Mouse (Mus musculus): ENCODE data around the gene Znrf3. TPM values are rescaled to one million over a fixed set of nuclear protein-coding genes. Genes with fewer than 3 reads are reported as not detected.
A peak's percentile ranks its signal among the peaks of the same experiment; 100 is the strongest.

Znrf3 gene
- polyA plus RNA-seq, 1 experiment from 2014 or later, result 8.1 TPM

- H3K4me3 ChIP-seq, result no peak overlapping the region
- H3K27ac ChIP-seq (replicated peaks), result no peak overlapping the region
- no peak overlapping the region for H3K4me2 ChIP-seq
- ATAC-seq (ENCODE audit: low read depth), result no peak
- H3K9me3 ChIP-seq, result no peaks in the 10 kb centered on the region
- H3K4me1 ChIP-seq (replicated peaks), result peaks cover 55% of the 10 kb centered on the region
- no peak overlapping the region for H3K9ac ChIP-seq
- no peaks in the 10 kb centered on the region for H3K36me3 ChIP-seq
- no peaks in the 10 kb centered on the region for H3K27me3 ChIP-seq
- WGBS, result 75% methylated on average over 2 of the region's 2 CpGs
These were observed 190.6 kb downstream of the Znrf3 start for GRCm38 (mm10) chr11:5254016-5254415.

DNA sequence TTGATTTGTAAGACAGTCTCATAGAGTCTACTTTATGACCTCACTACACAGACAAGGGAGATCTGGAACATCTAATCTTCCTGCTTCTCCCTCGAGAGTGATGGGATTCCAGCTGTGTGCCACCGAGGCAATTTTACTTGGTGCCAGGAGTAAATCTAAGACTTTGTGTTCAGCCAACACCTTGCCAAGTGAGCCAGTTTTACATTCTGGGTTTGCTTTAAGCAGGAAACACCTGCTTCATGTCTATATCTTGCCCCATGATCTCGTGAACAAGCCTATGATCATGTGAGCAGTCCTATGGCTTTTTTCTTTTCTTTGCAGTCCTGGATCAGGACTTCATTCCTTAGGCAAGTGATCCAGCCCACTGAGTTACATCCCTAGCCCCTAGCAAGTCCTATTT is 191.1 kb downstream of the Znrf3 start:
- Histone ChIP-seq H3K9ac (no peak overlapping the region), H3K27me3 (no peaks in the 10 kb centered on the region), H3K4me1 (replicated peaks) (peaks cover 58% of the 10 kb centered on the region), H3K4me3 (no peak overlapping the region), H3K9me3 (no peaks in the 10 kb centered on the region), H3K4me2 (no peak overlapping the region), H3K27ac (replicated peaks) (no peak overlapping the region), H3K36me3 (no peaks in the 10 kb centered on the region)
- no peak for ATAC-seq (ENCODE audit: low read depth)
- WGBS, result 52% methylated on average over 3 of the region's 3 CpGs

- no peak overlapping the region for H3K4me3 ChIP-seq
- peaks cover 61% of the 10 kb centered on the region for H3K4me1 ChIP-seq (replicated peaks)
- no peak for ATAC-seq (ENCODE audit: low read depth)
- H3K4me2 ChIP-seq, result no peak overlapping the region
- WGBS, result 83% methylated on average over 8 of the region's 8 CpGs
- H3K9ac ChIP-seq, result no peak overlapping the region
- no peaks in the 10 kb centered on the region for H3K27me3 ChIP-seq
- no peaks in the 10 kb centered on the region for H3K9me3 ChIP-seq
- H3K36me3 ChIP-seq, result no peaks in the 10 kb centered on the region
- no peak overlapping the region for H3K27ac ChIP-seq (replicated peaks)
These were observed 191.9 kb downstream of the Znrf3 start for GRCm38 (mm10) chr11:5252727-5253126.

DNA sequence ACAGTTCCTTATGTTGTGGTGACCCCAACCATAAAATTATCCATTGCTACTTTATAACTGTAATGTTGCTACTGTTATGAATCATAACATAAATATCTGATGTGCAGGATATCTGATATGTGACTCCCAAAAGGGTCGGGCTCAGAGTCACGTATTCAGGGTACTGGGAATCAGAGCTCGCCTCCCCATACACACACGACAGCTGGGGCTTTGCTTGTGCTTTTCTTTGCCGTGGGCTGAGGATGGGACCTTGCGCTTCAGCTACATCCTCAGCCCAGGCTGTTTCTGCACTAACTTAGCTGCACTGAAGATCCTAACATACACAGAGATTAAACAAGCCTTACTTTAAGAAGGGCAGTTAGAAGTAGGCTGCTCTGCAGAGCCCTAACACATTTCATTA is 193.5 kb downstream of the Znrf3 start:
- H3K36me3 ChIP-seq, result no peaks in the 10 kb centered on the region
- no peaks in the 10 kb centered on the region for H3K27me3 ChIP-seq
- H3K4me2 ChIP-seq, result no peak overlapping the region
- WGBS, result 61% methylated on average over 6 of the region's 6 CpGs
- ATAC-seq (ENCODE audit: low read depth), result no peak
- H3K27ac ChIP-seq (replicated peaks), result no peak overlapping the region
- H3K4me3 ChIP-seq, result no peak overlapping the region
- peaks cover 49% of the 10 kb centered on the region for H3K4me1 ChIP-seq (replicated peaks)
- H3K9me3 ChIP-seq, result no peaks in the 10 kb centered on the region
- H3K9ac ChIP-seq, result no peak overlapping the region

DNA sequence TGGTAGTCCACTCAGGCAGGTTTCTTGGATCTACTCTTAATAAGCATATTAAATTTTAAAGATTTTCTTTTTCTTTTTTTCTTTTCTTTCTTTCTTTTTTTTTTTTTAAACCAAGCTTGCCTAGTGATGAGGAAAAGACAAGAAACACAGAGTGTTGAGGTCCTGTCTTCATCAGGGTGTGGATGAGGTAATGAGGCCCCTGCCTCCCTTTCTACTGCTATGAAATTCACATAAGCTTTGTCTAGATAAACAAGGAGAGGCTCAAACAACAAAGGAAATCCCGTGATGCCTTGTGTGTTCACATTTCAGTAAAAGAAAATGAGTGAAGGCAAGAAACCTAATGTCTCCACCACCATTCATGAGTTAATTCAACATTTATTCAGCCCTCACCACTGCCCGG is 196.4 kb downstream of the Znrf3 start:
- no peak for ATAC-seq (ENCODE audit: low read depth)
- no peak overlapping the region for H3K9ac ChIP-seq
- H3K36me3 ChIP-seq, result peaks cover 2% of the 10 kb centered on the region; the same call in 1 of the 2 replicates
- H3K4me1 ChIP-seq (replicated peaks), result peaks cover 32% of the 10 kb centered on the region
- no peaks in the 10 kb centered on the region for H3K9me3 ChIP-seq
- no peak overlapping the region for H3K4me2 ChIP-seq
- no peaks in the 10 kb centered on the region for H3K27me3 ChIP-seq
- H3K4me3 ChIP-seq, result no peak overlapping the region
- H3K27ac ChIP-seq (replicated peaks), result no peak overlapping the region
- WGBS, result 16% methylated on average over 2 of the region's 2 CpGs

GRCm38 (mm10) chr11:5245431-5245830 is 199.2 kb downstream of the Znrf3 start:
- no peak overlapping the region for H3K4me2 ChIP-seq
- no peak overlapping the region for H3K27ac ChIP-seq (replicated peaks)
- H3K4me3 ChIP-seq, result no peak overlapping the region
- no peak overlapping the region for H3K9ac ChIP-seq
- H3K4me1 ChIP-seq (replicated peaks), result peaks cover 20% of the 10 kb centered on the region
- WGBS, result 82% methylated on average over 7 of the region's 7 CpGs
- peaks cover 9% of the 10 kb centered on the region for H3K36me3 ChIP-seq
- H3K9me3 ChIP-seq, result no peaks in the 10 kb centered on the region
- ATAC-seq (ENCODE audit: low read depth), result no peak
- H3K27me3 ChIP-seq, result no peaks in the 10 kb centered on the region

DNA sequence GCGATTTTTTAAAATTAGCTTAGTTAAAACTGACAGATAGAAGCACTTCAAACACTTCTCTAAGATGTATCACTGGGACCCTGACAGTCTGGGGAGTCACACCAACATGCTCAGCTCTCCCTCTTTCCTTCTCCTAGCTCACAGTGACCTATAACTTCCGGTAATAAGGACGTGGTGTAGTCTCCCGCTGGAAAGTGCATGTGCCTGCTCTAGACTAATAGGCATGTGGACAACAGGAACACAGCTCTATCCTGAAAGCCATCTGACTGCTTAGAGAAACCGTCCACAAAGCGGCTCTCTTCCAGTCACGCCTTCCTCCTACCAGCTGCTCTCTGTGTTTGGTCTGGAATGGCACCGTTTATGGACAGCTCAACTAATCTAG is 199.9 kb downstream of the Znrf3 start:
- H3K4me3 ChIP-seq, result no peak overlapping the region
- H3K4me2 ChIP-seq, result no peak overlapping the region
- no peak overlapping the region for H3K9ac ChIP-seq
- 70% methylated on average over 8 of the region's 8 CpGs for WGBS
- 0 out of 2 replicates have a peak overlapping the region, but pooled peaks have one; percentile 13 for H3K27ac ChIP-seq (replicated peaks)
- H3K4me1 ChIP-seq (replicated peaks), result peaks cover 27% of the 10 kb centered on the region
- H3K36me3 ChIP-seq, result peaks cover 9% of the 10 kb centered on the region
- H3K9me3 ChIP-seq, result no peaks in the 10 kb centered on the region
- ATAC-seq (ENCODE audit: low read depth), result no peak
- no peaks in the 10 kb centered on the region for H3K27me3 ChIP-seq

- 79% methylated on average over 24 of the region's 24 CpGs for WGBS
- Histone ChIP-seq H3K4me1 (replicated peaks) (peaks cover 34% of the 10 kb centered on the region), H3K4me3 (no peak overlapping the region), H3K36me3 (peaks cover 9% of the 10 kb centered on the region), H3K27ac (replicated peaks) (no peak overlapping the region), H3K4me2 (no peak overlapping the region), H3K27me3 (no peaks in the 10 kb centered on the region), H3K9ac (no peak overlapping the region), H3K9me3 (no peaks in the 10 kb centered on the region)
- no peak for ATAC-seq (ENCODE audit: low read depth)
These were observed 200.6 kb downstream of the Znrf3 start for GRCm38 (mm10) chr11:5243812-5244748.

GRCm38 (mm10) chr11:5243208-5243607 is 201.4 kb downstream of the Znrf3 start:
- no peak overlapping the region for H3K9ac ChIP-seq
- H3K9me3 ChIP-seq, result no peaks in the 10 kb centered on the region
- WGBS, result 95% methylated on average over 7 of the region's 7 CpGs
- H3K4me2 ChIP-seq, result no peak overlapping the region
- no peak overlapping the region for H3K4me3 ChIP-seq
- H3K27me3 ChIP-seq, result no peaks in the 10 kb centered on the region
- ATAC-seq (ENCODE audit: low read depth), result no peak
- H3K27ac ChIP-seq (replicated peaks), result no peak overlapping the region
- peaks cover 32% of the 10 kb centered on the region for H3K4me1 ChIP-seq (replicated peaks)
- H3K36me3 ChIP-seq, result peaks cover 11% of the 10 kb centered on the region

GRCm38 (mm10) chr11:5242158-5242557 is 202.5 kb downstream of the Znrf3 start:
- ATAC-seq (ENCODE audit: low read depth), result no peak
- WGBS, result 85% methylated on average over 8 of the region's 8 CpGs
- Histone ChIP-seq H3K4me3 (no peak overlapping the region), H3K9me3 (no peaks in the 10 kb centered on the region), H3K4me2 (no peak overlapping the region), H3K36me3 (peaks cover 22% of the 10 kb centered on the region), H3K9ac (no peak overlapping the region), H3K27ac (replicated peaks) (no peak overlapping the region), H3K27me3 (no peaks in the 10 kb centered on the region), H3K4me1 (replicated peaks) (peaks cover 32% of the 10 kb centered on the region)

DNA sequence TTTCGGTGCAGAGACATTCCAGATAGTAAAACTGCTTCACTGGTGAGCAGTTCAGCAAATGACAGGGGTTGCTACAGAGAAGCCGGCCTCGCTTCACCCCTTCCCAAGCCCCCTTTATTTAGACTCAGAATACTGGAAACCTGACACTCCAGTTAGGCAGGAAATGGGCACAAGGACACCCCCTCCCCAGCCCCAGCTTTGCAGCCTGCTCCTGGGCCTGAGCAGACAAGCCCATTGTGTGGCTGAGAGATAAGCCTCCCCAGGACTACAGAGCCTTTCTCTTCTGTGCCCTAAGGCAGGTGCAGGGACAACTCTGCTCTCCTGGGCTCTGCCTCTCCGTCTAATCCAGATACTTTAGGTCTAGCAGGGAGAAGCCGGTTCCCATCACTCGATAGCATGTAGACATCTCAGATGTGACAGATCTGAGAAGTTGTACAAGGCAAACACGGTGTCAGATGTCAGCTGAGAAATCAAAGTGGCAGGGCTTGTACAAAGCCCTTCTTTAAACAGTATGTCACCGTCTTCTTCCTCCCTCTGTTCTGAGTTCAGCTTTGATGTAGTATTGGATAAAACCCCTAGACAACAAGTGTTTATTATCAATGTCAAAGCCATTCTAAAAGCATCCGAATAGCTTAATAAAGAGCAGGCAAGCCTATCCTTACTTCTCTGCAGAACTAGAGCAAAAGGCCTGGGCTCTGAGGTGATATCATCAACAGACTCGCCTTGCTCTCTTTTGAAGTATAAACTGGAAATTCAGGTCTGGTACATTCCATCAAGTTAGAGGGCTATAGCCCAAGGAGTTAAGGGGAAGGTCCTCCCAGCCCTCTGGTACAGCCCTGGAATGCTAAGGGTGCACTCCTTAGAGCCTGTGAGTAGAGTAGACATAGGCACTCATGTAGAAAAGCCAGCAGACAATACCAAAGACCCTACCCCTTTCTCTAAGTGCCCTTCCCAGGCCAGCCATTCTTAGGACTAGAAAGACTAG is 204.6 kb downstream of the Znrf3 start:
- 23% methylated on average over 10 of the region's 10 CpGs for WGBS
- no peak for ATAC-seq (ENCODE audit: low read depth)
- H3K9ac ChIP-seq, result no peak overlapping the region

More for the DNA sequence above, 204.6 kb downstream of the Znrf3 start:
- H3K9me3 ChIP-seq, result no peaks in the 10 kb centered on the region
- H3K27me3 ChIP-seq, result no peaks in the 10 kb centered on the region
- no peak overlapping the region for H3K4me2 ChIP-seq
- H3K36me3 ChIP-seq, result peaks cover 25% of the 10 kb centered on the region
- peaks cover 35% of the 10 kb centered on the region for H3K4me1 ChIP-seq (replicated peaks)
- H3K27ac ChIP-seq (replicated peaks), result peak overlapping the region; percentile 71
- H3K4me3 ChIP-seq, result no peak overlapping the region
